Mouse (Mus musculus) MEL (cell line): Measurements from ENCODE around the gene Nxf2. TPM values are rescaled to one million over a fixed set of nuclear protein-coding genes. Genes with fewer than 3 reads are reported as not detected.

Experiments
- DNase-seq: peaks from one replicate; pipeline ENCODE4 v3.0.0; 2011; ENCODE audit warnings: low read depth, low spot score
- H3K27ac ChIP-seq: 2 replicates; pipeline ENCODE4 v1.5.1; 2012; ENCODE audit warnings: low read depth, mild to moderate bottlenecking, control low read depth, low read length, moderate library complexity; ENCODE audit not compliant: control insufficient read depth
- H3K27me3 ChIP-seq, 2 experiments: fragments of 150-350 bp in 1 of 2; sonication (generic) in 1 of 2; 2 replicates each; pipeline ENCODE4 v1.6.1; 2012; ENCODE audit warnings: low read length in 2 of 2, mild to moderate bottlenecking in 2 of 2, improper control_type of control experiment in 1 of 2, moderate library complexity in 1 of 2; ENCODE audit not compliant: insufficient read depth in 2 of 2, control insufficient read depth in 1 of 2
- H3K36me3 ChIP-seq, 2 experiments: 2 replicates each; pipeline ENCODE4 v1.6.1; 2012 to 2014; ENCODE audit warnings: low read length in 2 of 2, improper control_type of control experiment in 1 of 2, inconsistent platforms in 1 of 2, mild to moderate bottlenecking in 1 of 2; ENCODE audit not compliant: insufficient read depth in 2 of 2, control insufficient read depth in 1 of 2
- H3K4me1 ChIP-seq, 2 experiments: fragments of 150-350 bp in 1 of 2; sonication (generic) in 1 of 2; 2 replicates each; pipeline ENCODE4 v1.6.1; 2012; ENCODE audit warnings: low read length in 2 of 2, improper control_type of control experiment in 1 of 2, mild to moderate bottlenecking in 1 of 2; ENCODE audit not compliant: insufficient read depth in 2 of 2, control insufficient read depth in 1 of 2
- H3K4me3 ChIP-seq, 2 experiments: fragments of 150-350 bp in 1 of 2; sonication (generic) in 1 of 2; 2 replicates each; pipeline ENCODE4 v1.5.1; 2012; ENCODE audit warnings: low read depth in 2 of 2, low read length in 2 of 2, mild to moderate bottlenecking in 2 of 2, moderate library complexity in 2 of 2, control low read depth in 1 of 2, improper control_type of control experiment in 1 of 2; ENCODE audit not compliant: control insufficient read depth in 1 of 2, insufficient read depth in 1 of 2
- H3K79me2 ChIP-seq: 2 replicates; pipeline ENCODE4 v1.6.1; 2012; ENCODE audit warnings: mild to moderate bottlenecking, low read length, moderate library complexity; ENCODE audit not compliant: control insufficient read depth, poor library complexity, insufficient read depth
- H3K9ac ChIP-seq: 2 replicates; pipeline ENCODE4 v1.6.1; 2012; ENCODE audit warnings: low read depth, mild to moderate bottlenecking, control low read depth, low read length, moderate library complexity; ENCODE audit not compliant: control insufficient read depth, poor library complexity, severe bottlenecking
- H3K9me3 ChIP-seq: fragments of 150-350 bp; sonication (generic); replicated peaks from 2 replicates; pipeline ENCODE4 v1.6.1; 2012; ENCODE audit warnings: mild to moderate bottlenecking, low read length, improper control_type of control experiment, moderate library complexity; ENCODE audit not compliant: insufficient read depth
- BHLHE40 ChIP-seq: IDR thresholded peaks from 2 replicates; pipeline ENCODE4 v1.6.1; 2012; ENCODE audit warnings: low read depth, mild to moderate bottlenecking, inconsistent platforms, low read length, improper control_type of control experiment, borderline replicate concordance
- CTCF ChIP-seq, 3 experiments: IDR thresholded peaks in 2 of 3; conservative IDR thresholded peaks in 1 of 3; 2 replicates each; pipeline ENCODE4 v1.5.1; 2011 to 2012; ENCODE audit warnings: low read length in 3 of 3, low read depth in 2 of 3, mild to moderate bottlenecking in 2 of 3, improper control_type of control experiment in 1 of 3, inconsistent platforms in 1 of 3, mixed read lengths in 1 of 3, moderate library complexity in 1 of 3; ENCODE audit not compliant: control insufficient read depth in 1 of 3, insufficient read depth in 1 of 3, poor library complexity in 1 of 3, severe bottlenecking in 1 of 3
- ETS1 ChIP-seq: IDR thresholded peaks from 2 replicates; pipeline ENCODE4 v1.6.1; 2012; ENCODE audit warnings: low read depth, mild to moderate bottlenecking, inconsistent platforms, low read length, improper control_type of control experiment, moderate library complexity
- GATA1 ChIP-seq: IDR thresholded peaks from 2 replicates; pipeline ENCODE4 v1.6.1; 2011; ENCODE audit warnings: low read depth, low read length, improper control_type of control experiment
- JUND ChIP-seq: IDR thresholded peaks from 2 replicates; pipeline ENCODE4 v1.6.1; 2011; ENCODE audit warnings: low read depth, mild to moderate bottlenecking, improper control_type of control experiment, low read length
- MAX ChIP-seq: IDR thresholded peaks from 2 replicates; pipeline ENCODE4 v1.6.1; 2011; ENCODE audit warnings: low read length, improper control_type of control experiment
- MAZ ChIP-seq: IDR thresholded peaks from 2 replicates; pipeline ENCODE4 v1.6.1; 2012; ENCODE audit warnings: low read depth, mild to moderate bottlenecking, inconsistent platforms, low read length, improper control_type of control experiment
- MXI1 ChIP-seq: IDR thresholded peaks from 2 replicates; pipeline ENCODE4 v1.6.1; 2011; ENCODE audit warnings: mild to moderate bottlenecking, low read depth, low read length, improper control_type of control experiment
- MYB ChIP-seq: IDR thresholded peaks from 2 replicates; pipeline ENCODE4 v1.6.1; 2011; ENCODE audit warnings: mild to moderate bottlenecking, low read depth, low read length, improper control_type of control experiment
- NELFE ChIP-seq: IDR thresholded peaks from 2 replicates; pipeline ENCODE4 v1.6.1; 2011; ENCODE audit warnings: low read depth, low read length, improper control_type of control experiment
- NRF1 ChIP-seq: IDR thresholded peaks from 2 replicates; pipeline ENCODE4 v1.6.1; 2014; ENCODE audit warnings: low read depth, mild to moderate bottlenecking, inconsistent platforms, low read length, improper control_type of control experiment, moderate library complexity; ENCODE audit not compliant: poor library complexity, insufficient read depth, severe bottlenecking
- RCOR1 ChIP-seq: IDR thresholded peaks from 2 replicates; pipeline ENCODE4 v1.6.1; 2012; ENCODE audit warnings: low read depth, mild to moderate bottlenecking, inconsistent platforms, low read length, improper control_type of control experiment
- SMC3 ChIP-seq: IDR thresholded peaks from 2 replicates; pipeline ENCODE4 v1.6.1; 2011; ENCODE audit warnings: low read depth, low read length, improper control_type of control experiment
- UBTF ChIP-seq: IDR thresholded peaks from 2 replicates; pipeline ENCODE4 v1.6.1; 2012; ENCODE audit warnings: low read depth, mild to moderate bottlenecking, inconsistent platforms, low read length, improper control_type of control experiment, moderate library complexity, borderline replicate concordance; ENCODE audit not compliant: insufficient read depth
- USF1 ChIP-seq: IDR thresholded peaks from 2 replicates; pipeline ENCODE4 v1.6.1; 2014; ENCODE audit warnings: low read depth, mild to moderate bottlenecking, inconsistent platforms, low read length, improper control_type of control experiment, moderate library complexity
- ZKSCAN1 ChIP-seq: IDR thresholded peaks from 2 replicates; pipeline ENCODE4 v1.6.1; 2012; ENCODE audit warnings: low read depth, mild to moderate bottlenecking, inconsistent platforms, low read length, improper control_type of control experiment, moderate library complexity
- ZMIZ1 ChIP-seq: IDR thresholded peaks from 2 replicates; pipeline ENCODE4 v1.6.1; 2012; ENCODE audit warnings: low read depth, mild to moderate bottlenecking, inconsistent platforms, low read length, improper control_type of control experiment, moderate library complexity
- ZNF384 ChIP-seq: IDR thresholded peaks from 2 replicates; pipeline ENCODE4 v1.6.1; 2012; ENCODE audit warnings: low read depth, mild to moderate bottlenecking, inconsistent platforms, low read length, improper control_type of control experiment
- polyA plus RNA-seq, 2 experiments: library from polyadenylated mRNA; stranded (reverse) in 1 of 2; unstranded in 1 of 2; fragments of >175 nt in 1 of 2; fragments of >200 nt in 1 of 2; gene quantifications; 2 replicates each; pipeline versions ENCODE4 v1.2.1 to v1.2.4; 2012; ENCODE audit warnings: low replicate concordance in 2 of 2, low read depth in 1 of 2; ENCODE audit not compliant: insufficient read length in 2 of 2, insufficient read depth in 1 of 2, missing spikeins in 1 of 2
- total RNA-seq: library from RNA; depleted of rRNA; stranded (reverse); fragments of 300-350 nt; gene quantifications from 2 replicates; pipeline ENCODE4 v1.2.3, GENCODE M21; 2012; rRNA removed

Nxf2 gene
- total and polyA plus RNA-seq, 3 experiments: 0.19 to 0.50 TPM; not detected in 1

- Histone ChIP-seq H3K4me3 (no peak overlapping the region), H3K9me3 (no peaks in the 10 kb centered on the region), H3K27me3 (peaks cover 11 to 24% of the 10 kb centered on the region in 2 experiments), H3K79me2 (no peaks in the 10 kb centered on the region)
- no peak for DNase-seq
- TF ChIP-seq NRF1 (no peak), MAZ (no peak), MXI1 (no peak), GATA1 (no peak), UBTF (no peak), USF1 (no peak), ETS1 (no peak), RCOR1 (no peak), CTCF (IDR thresholded peaks at IDR 0.05 in 2 of 3, conservative IDR thresholded peaks at IDR 0.05 in 1 of 3; ENCODE audit: control insufficient read depth in 1 of 3, insufficient read depth in 1 of 3, low read depth in 2 of 3, low read length in 3 of 3, poor library complexity in 1 of 3, severe bottlenecking in 1 of 3) (no peak), SMC3 (no peak), ZKSCAN1 (no peak), ZMIZ1 (no peak), JUND (no peak), MYB (no peak), NELFE (no peak), BHLHE40 (no peak), ZNF384 (no peak), MAX (no peak)
- TF ChIP-seq, all 39 proteins: peak for 0
- Histone ChIP-seq H3K9ac (no peak overlapping the region), H3K4me1 (peaks cover 3 to 7% of the 10 kb centered on the region in 2 experiments; a peak in 3 of 4 replicates), H3K27ac (no peak overlapping the region), H3K36me3 (peaks cover 0 to 3% of the 10 kb centered on the region in 2 experiments; a peak in 2 of 4 replicates)
Observed at GRCm38 (mm10) chrX:134910345-134910744, 54.2 kb downstream of the Nxf2 start.

Other genes with a start within 250 kb of the Nxf2 start
- gene Armcx1, start 246.8 kb downstream of the Nxf2 start, total RNA-seq: 0.10 TPM in 1 of 2 replicates, not detected in the other
- gene Armcx1, start 246.8 kb downstream of the Nxf2 start, polyA plus RNA-seq: under 1 TPM in 1 of 2 experiments, not detected in 1; 0.10 TPM
- not detected in 2 replicates for gene Armcx6, start 213.3 kb downstream of the Nxf2 start, total RNA-seq
- gene Armcx6, start 213.3 kb downstream of the Nxf2 start, polyA plus RNA-seq: not detected
- gene Armcx3, start 208.2 kb downstream of the Nxf2 start, total RNA-seq: 4.2 and 5.5 TPM in 2 replicates
- gene Armcx3, start 208.2 kb downstream of the Nxf2 start, polyA plus RNA-seq: 1 to 10 TPM in 1 of 2 experiments, not detected in 1; 5.0 TPM
- gene Armcx2, start 155.5 kb downstream of the Nxf2 start, total RNA-seq: 10.2 and 11.8 TPM in 2 replicates
- 10 to 100 TPM in 1 of 2 experiments, not detected in 1; 13.0 TPM for gene Armcx2, start 155.5 kb downstream of the Nxf2 start, polyA plus RNA-seq
- 1.6 and 1.7 TPM in 2 replicates for gene Zmat1, start 44.5 kb upstream of the Nxf2 start, total RNA-seq
- gene Zmat1, start 44.5 kb upstream of the Nxf2 start, polyA plus RNA-seq: 1 to 10 TPM in 1 of 2 experiments, not detected in 1; 3.9 TPM
- not detected in 2 replicates for gene Gm15023, start 212.9 kb upstream of the Nxf2 start, total RNA-seq
- gene Gm15023, start 212.9 kb upstream of the Nxf2 start, polyA plus RNA-seq: not detected
- not detected in 2 replicates for gene Tceal6, start 245.9 kb upstream of the Nxf2 start, total RNA-seq
- gene Tceal6, start 245.9 kb upstream of the Nxf2 start, polyA plus RNA-seq: not detected